Mouse (Mus musculus) c-Kit-positive CD71-negative TER-119-negative erythroid progenitor cells, embryonic 14.5 days (primary cell): Measurements from ENCODE around the gene Wdr18.

Experiments used
- DNase-seq: peaks from one replicate; pipeline ENCODE4 v3.0.0-alpha.2; 2013; ENCODE audit warnings: low read depth

The Wdr18 gene

GRCm38 (mm10) chr10:79927324-79928029 lies 32.5 kb upstream of the Wdr18 start:
- DNase-seq, result no peak

DNA sequence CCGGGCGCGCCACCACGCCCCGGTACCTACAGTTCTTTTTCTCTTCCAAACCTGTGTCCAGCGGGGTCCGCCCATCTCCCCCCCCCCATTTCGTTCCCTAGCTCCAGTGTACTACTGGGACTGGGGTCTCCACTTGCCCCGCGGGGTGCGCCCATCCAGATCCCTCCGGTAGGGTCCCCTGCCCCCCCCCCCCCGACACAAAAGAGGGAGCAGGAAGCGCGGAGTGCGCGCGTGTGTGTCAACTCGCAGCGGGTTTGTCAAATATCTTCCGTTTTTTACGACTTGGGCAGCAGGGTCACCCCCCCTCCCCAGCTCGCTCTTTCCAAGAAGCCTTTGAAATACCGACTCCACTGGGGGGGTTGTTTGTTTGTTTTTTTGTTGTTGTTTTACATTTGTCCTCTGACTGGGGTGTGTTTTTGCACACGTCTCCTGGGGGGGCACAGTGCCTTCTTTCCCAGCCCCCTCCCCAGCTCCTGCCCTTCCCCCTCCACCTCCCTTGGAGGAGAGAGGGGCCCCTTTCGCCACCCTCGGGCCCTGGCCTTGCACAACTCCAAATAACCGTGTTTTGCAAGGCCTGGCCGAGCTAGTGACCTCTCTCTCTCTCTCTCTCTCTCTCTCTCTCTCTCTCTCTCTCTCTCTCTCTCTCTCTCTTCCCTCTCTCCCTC lies 31.8 kb upstream of the Wdr18 start:
- no peak for DNase-seq

DNA sequence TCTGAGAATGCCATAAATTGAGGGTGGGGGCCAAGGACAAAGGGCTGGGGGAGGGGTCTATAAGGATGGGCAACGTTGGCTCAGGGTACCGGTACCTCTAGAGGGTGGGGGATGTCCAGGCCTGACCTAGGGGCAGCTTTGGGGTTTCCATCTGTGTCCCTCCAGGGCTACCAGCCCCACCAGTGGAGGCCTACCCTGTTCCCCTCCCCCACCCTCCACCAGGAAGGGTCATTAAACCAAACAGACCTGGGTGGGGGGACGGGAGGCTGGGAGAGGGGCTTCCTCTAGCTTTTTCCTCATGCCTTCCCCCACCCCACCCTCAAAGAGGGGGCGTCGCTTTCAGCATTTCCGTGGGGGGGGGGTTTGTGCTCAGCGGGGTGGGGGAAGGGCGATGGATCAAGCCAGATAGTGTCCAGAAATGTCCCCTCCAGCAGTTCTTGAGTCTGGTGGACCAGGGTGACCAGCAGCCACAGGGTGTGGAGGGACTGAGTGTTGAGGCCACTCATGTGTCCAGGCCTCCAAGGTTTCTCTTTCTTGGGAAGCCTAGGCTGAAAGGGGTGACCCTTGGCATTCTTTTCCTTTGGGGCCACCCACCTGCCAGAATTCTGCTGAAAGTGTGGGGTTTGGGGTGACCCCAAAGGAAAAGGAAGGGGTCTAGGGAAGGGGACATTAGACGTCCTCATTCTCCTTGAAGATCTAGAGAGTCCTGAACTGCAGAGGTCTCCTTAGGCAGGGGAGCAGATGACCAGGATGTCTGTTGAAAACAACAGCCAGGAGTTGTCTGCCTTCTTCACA lies 30.8 kb upstream of the Wdr18 start:
- DNase-seq, result no peak

DNA sequence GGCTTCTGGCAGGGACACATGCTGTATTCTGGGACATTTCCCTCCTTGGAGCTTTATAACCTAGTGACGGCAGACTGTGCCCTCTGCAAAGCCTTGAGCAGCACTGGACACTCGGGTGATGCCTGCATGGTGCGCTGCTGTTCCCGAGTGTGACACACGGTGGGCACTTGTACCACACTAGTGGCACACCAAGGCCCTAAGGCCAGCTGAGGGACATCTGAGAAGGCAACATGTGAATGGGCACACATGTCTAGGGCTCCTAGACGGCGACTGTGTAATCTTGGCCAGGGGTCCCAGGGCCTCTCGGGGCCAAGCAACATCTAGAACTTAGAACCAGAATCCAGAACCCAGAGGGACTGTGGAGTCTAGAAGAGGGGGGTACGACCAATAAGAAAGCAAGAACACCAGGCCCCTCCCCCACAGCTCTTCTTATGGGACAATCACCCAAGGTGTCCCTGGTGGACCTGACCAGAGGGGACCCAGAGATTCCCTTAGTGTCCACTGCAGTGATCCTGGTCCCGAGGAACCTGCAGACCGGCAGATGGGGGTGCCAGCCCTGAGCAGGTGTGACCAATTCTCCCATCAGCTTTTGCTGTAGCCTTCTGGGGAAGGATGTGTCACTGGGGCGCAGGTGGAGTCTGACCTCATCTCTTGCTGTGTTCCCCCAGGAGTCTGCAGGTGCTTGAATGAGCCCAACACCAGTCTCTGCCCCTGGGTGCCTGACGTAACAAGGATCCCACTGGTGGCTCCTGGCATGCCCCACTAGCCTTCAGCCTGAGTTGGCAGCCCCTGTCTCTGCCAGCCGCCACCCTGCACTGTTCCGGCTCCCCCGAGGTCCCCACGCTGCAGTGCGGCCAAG lies 29.8 kb upstream of the Wdr18 start:
- no peak for DNase-seq

DNA sequence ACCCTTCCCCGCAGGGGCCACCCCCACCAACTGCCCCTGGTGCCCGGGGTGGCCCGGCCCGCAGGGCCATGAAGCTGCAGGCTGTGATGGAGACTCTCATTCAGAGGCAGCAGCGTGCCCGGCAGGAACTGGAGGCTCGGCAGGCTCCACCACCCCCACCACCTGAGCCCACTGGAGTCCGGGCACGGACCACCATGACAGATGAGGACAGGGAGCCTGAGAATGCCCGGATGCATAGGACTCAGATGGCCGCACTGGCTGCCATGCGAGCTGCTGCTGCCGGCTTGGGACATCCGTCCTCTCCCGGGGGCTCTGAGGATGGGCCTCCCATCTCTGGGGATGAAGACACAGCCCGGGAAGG lies 29.1 kb upstream of the Wdr18 start:
- DNase-seq, result no peak

DNA sequence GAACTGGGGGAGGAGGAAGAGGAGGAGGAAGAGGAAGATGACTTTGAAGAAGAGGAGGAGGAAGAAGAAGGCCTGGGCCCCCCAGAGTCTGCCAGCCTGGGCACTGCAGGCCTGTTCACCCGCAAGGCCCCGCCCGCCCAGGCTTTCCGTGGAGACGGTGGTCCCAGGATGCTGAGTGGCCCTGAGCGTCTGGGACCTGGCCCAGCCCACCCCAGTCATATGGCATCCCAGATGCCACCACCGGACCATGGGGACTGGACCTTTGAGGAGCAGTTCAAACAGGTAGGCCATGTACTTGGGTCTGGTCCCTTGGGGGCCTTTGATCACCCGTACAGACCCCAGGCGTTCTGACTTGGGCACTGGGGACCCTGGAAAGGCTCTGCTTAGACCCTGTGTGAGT lies 28.2 kb upstream of the Wdr18 start:
- no peak for DNase-seq

DNA sequence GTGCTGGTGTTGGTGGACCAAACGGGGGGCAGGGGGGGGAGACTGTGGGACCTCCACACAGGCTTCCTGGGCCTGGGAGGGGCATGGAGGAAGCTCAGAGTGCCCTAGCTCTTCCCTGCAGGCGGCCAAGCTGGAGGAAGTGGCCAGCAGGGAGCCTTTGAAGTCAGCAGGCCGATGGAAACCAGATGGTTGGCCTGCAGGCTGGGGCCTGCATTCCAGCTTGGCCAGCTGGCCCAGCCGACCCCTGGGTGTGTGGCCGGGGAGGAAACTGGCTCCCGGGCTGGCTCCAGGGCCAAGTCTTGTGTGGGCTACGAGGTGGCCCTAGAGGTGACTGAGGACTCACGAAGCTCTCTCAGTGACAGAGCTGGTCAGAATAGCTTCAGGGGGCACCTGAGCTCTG lies 27.2 kb upstream of the Wdr18 start:
- DNase-seq, result no peak

GRCm38 (mm10) chr10:79933145-79933679 lies 26.7 kb upstream of the Wdr18 start:
- DNase-seq, result no peak

DNA sequence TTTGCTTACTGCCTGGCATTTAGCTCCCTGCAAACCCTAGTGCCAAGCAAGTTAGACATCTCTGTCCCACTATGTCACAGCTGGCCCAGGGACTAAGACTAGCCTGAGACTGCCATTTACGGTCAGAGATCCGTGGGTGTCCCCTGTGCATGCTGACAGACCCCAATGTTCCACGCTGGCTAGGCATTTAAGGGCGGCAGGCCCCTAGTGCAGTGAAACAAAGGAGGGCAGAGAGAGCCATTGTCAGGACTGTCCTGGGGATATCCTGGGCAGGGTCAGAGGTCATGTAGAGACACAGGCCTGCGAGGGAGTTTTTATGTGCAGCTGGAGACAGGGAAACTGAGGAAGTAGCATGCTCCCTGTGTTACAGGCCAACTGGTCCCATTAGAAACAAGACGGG lies 26.1 kb upstream of the Wdr18 start:
- no peak for DNase-seq

DNA sequence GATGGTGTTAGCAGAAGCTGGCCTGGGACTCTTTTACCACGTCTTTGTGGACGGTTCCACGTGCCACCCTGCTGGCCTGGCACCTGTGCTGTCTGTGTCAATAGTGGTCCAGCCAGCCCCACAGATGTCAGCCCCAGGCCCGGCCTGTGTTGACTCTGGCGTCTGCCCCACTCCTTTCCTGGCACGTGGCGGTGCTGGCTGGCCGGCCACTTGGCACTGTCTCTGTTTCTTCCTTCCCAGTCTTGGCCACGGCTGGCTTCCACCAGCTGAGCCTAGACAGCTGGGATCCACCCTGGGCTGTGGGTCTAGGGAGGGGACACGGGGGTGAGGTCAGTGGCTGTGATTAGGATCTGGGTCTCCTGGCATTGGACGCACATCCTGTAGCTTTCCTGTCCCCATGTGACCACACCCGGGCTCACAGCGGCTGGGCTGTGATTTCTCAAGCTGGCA lies 25.7 kb upstream of the Wdr18 start:
- DNase-seq, result no peak

GRCm38 (mm10) chr10:79934794-79935569 lies 25.0 kb upstream of the Wdr18 start:
- no peak for DNase-seq

- no peak for DNase-seq
Measured at GRCm38 (mm10) chr10:79936284-79936910, 23.6 kb upstream of the Wdr18 start.

GRCm38 (mm10) chr10:79936911-79937441 lies 23.0 kb upstream of the Wdr18 start:
- DNase-seq, result no peak

DNA sequence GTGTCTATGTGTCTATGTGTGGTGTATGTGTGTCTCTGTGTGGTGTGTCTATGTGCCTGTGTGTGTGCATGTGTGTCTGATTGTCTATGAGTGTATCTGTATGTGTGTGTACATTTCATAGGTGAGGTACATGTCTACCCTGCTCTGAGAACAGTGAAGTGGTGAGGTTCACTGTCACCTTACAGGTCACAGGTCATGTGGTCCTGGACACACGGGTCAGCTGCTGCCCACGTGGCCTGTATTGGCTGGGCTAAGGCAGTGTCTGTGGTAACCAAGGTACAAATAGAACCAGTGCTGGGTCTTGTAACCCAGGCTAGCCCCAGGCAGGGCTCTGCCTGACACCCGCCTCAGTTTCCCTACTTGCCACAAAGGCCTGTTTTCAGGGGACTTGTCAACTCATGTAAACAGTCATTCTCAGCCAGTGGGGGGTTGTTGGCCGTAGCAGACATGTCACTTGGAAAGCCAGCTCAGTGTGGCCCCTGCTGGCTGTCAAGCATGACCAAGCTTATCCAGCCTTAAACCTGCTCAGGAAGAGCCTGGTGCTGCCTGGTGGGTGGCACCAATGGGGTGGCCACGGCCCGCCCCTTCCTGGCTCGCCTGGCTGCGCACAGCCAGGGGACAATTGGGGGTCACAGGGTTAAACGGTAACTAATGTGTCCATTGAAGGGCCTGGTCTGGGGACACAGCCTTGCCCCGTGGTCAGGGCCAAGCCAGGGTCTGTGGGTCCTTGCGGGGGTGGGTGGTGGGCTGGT lies 22.0 kb upstream of the Wdr18 start:
- no peak for DNase-seq

GRCm38 (mm10) chr10:79940749-79941148 lies 19.2 kb upstream of the Wdr18 start:
- no peak for DNase-seq

DNA sequence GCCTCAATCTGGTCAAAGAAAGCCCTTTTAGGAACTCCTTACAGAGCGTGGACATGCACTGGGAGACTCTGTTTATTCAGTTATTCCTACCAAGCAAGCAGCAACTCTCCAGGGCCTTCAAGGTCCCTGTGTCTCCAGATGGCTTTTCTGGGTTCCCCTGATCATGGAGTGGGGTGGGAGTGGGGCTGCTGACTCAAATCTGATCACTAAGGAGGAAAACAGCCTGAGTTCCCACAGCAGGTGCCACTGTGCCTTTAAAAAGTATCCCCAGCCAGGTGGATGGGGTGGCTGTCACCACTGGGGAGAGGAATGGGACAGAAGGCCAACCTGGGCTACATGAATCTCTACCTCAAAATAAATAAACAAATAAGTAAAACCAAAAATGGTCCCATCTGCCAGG lies 17.0 kb upstream of the Wdr18 start:
- no peak for DNase-seq

DNA sequence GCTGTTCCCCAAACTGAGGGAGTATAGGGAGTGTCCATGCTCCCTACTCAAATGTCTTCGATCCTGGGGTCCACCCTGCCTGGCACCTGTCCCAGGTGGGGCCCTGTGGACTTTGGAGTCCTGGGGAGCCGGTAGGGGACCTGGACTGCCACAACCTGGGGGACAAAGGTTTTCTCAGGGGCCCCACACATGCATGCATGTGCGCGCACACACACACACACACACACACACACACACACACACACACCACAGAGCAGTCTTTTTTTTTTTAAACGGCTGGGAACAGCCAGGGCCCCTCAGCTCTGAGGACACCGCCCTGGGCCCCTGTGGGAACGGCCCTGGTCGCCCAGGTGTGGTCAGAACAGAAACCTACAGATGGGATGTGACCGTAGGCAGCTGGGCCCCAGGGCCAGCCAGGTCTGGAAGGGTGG lies 16.5 kb upstream of the Wdr18 start:
- no peak for DNase-seq

DNA sequence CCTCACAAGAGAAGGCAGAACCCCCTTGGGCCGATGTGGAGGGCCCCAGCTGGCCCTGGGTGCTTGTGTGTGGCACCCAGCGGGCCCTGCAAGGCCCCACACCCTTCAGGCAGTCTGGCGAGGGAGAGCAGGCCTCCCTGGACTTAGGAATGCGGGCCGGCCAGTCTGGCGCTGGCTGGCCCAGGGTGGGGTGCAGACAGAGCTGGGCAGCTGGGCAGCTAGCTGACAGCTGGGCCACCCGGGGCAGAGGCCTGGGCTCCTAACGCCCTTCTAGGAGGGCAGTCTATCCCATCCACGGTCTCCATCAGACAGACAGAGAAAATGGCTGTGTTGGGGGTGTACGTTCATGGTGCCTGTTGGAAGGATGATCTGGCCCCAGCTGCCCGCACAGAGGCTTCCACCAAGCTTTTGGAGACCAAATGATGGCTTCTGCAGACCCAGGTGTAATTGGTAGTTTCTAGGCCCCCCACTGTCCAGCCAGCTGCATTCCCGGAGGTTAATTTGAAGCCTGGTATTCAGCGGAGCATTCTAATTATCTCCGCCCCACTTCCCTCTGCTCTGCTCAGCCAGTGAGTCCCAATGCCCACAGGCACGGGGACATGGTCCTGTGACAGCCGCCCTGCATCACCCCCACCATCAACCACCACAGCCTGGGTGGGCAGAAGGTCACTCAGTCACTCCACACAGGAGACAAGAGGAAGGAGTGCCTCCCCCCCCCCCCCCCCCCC lies 14.3 kb upstream of the Wdr18 start:
- DNase-seq, result no peak
